Mouse (Mus musculus) forebrain, embryonic 14.5 days (tissue): ENCODE data around the gene Stox2. TPM values are rescaled to one million over a fixed set of nuclear protein-coding genes. Genes with fewer than 3 reads are reported as not detected.

Experiments used
- ATAC-seq: fragments of 200-750 bp; cut with Nextera tagmentation; 2 replicates; pipeline ENCODE4 v1.8.0; 2017; ENCODE audit warnings: mild to moderate bottlenecking, moderate library complexity
- DNase-seq: peaks from one replicate; pipeline ENCODE4 v3.0.0-alpha.2; 2015; ENCODE audit warnings: low spot score
- H3K27ac ChIP-seq: fragments of 300-500 bp; sonication (generic); 2 replicates; pipeline ENCODE4 v1.5.1; 2014; ENCODE audit warnings: low read depth, mild to moderate bottlenecking, control low read depth, low read length, moderate library complexity
- H3K27me3 ChIP-seq: fragments of 300-500 bp; sonication (generic); replicated peaks from 2 replicates; pipeline ENCODE4 v1.6.1; 2014; ENCODE audit warnings: low read length, control low read depth, mixed read lengths; ENCODE audit not compliant: control insufficient read depth, insufficient read depth
- H3K36me3 ChIP-seq: fragments of 300-500 bp; sonication (generic); 2 replicates; pipeline ENCODE4 v1.6.1; 2014; ENCODE audit warnings: low read length, control low read depth; ENCODE audit not compliant: control insufficient read depth, insufficient read depth
- H3K4me1 ChIP-seq: fragments of 300-500 bp; sonication (generic); 2 replicates; pipeline ENCODE4 v1.6.1; 2014; ENCODE audit warnings: antibody characterized with exemption, low read length, control low read depth; ENCODE audit not compliant: control insufficient read depth, insufficient read depth
- H3K4me2 ChIP-seq: fragments of 300-500 bp; sonication (generic); 2 replicates; pipeline ENCODE4 v1.6.1; 2014; ENCODE audit warnings: mild to moderate bottlenecking, control low read depth, low read length
- H3K4me3 ChIP-seq: fragments of 300-500 bp; sonication (generic); 2 replicates; pipeline ENCODE4 v1.5.1; 2014; ENCODE audit warnings: low read depth, low read length, control low read depth
- H3K9ac ChIP-seq: fragments of 300-500 bp; sonication (generic); 2 replicates; pipeline ENCODE4 v1.6.1; 2014; ENCODE audit warnings: mild to moderate bottlenecking, low read length, control low read depth, moderate library complexity
- H3K9me3 ChIP-seq: fragments of 300-500 bp; sonication (generic); replicated peaks from 2 replicates; pipeline ENCODE4 v1.6.1; 2016; ENCODE audit warnings: low read length, control low read depth, mixed read lengths; ENCODE audit not compliant: control insufficient read depth
- WGBS: fragments of 180-500 bp; shearing (Covaris S2); extraction: QIAGEN DNeasy Blood & Tissue Kit; methylation state at CpG from one replicate; pipeline ENCODE4 v1.1.7; 2014; 5-methylcytosine and 5-hydroxymethylcytosine counted together
- polyA plus RNA-seq: library from polyadenylated mRNA; unstranded; fragments of >200 nt; fragmentation: Nextera tagmentation; extraction: Ambion mirVana; gene quantifications from 2 replicates; pipeline ENCODE4 v1.2.1, GENCODE M21; 2014

The Stox2 gene
- polyA plus RNA-seq, 1 experiment from 2014 or later, result 33.3 TPM

DNA sequence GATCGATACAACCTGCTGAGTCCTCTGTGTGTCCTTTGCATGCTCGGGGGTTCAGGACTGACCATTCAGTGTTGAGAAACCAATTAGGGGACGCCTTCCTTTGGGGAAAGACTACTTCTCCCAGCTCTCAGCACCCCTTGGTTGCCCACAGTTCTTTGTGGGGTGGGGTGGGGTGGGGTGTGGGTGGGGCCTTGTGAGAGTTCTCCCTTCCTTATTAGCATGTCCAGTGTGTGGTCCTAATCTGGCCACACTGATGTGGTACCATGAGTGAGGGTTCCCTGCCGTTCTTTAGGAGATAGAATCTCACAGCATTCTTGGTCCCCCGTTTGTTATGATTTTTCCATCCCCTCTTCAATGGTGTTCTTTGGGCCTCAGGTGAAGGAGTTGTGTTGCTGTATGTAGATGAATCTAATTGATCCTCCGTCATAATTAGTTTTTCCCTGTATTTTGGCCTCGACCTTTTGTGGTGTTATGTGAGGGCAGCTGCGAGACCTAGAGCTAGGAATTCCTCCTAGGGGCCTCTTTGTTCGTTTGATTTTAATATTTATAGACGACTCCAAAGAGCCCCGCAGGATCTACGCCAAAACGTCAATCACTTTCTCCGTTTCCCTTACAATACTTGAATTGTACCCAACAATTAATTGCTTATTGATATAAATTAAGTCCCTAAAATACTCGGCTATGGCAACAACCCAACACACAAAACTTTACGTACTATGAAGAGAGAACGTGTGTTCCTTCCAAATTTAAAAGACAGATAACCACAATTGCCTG lies 182.9 kb downstream of the Stox2 start:
- ATAC-seq (peak; percentile 62), DNase-seq (peak; percentile 84)
- Histone ChIP-seq H3K36me3 (no peaks in the 10 kb centered on the region), H3K27ac (peak overlapping the region; percentile 52; the same call in 1 of the 2 replicates), H3K4me3 (no peak overlapping the region), H3K9ac (0 out of 2 replicates have a peak overlapping the region, but pooled peaks have one; percentile 6), H3K4me1 (peaks cover 61% of the 10 kb centered on the region), H3K4me2 (peak overlapping the region; percentile 33), H3K9me3 (no peaks in the 10 kb centered on the region), H3K27me3 (no peaks in the 10 kb centered on the region)
- 9% methylated on average over 17 of the region's 17 CpGs for WGBS

DNA sequence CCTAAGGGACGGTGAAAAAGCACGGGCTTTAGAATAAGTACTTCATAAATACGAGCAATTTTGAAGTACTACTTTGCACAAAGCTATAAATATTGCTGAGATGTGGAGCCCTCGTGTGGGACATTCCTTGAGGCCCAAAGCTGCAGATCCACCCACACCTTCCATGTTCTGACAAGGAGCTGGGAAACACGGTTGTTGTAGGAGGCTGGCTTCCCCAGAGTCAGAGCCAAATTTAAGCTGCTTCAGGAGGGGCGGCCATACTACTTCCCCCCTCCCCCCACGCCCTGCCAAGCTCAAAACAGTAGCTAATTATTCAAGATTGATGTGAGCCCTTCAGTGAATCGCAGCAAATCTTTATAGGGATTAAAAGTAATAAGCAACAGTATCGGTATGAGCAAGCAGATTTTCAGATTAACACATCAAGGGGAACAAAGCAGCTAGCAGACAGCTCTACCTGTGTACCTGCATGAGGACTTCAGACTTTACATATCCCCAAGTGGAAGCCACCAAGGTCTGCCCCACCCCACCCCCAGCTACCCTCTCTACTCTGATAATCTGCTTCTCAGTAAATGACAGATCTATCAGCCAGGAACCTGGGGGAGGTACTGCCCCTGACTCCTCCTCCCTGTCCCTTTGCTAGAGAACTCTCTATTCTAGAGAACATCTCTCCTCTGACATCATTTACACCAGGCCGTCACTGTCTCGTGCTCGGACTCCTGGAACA lies 185.2 kb downstream of the Stox2 start:
- no peaks in the 10 kb centered on the region for H3K36me3 ChIP-seq
- H3K9ac ChIP-seq, result no peak overlapping the region
- H3K4me2 ChIP-seq, result 0 out of 2 replicates have a peak overlapping the region, but pooled peaks have one; percentile 8
- H3K27me3 ChIP-seq, result no peaks in the 10 kb centered on the region
- DNase-seq, result no peak
- peak; percentile 11; the same call in 1 of the 2 replicates for ATAC-seq
- no peaks in the 10 kb centered on the region for H3K9me3 ChIP-seq
- peak overlapping the region; percentile 1; the same call in 1 of the 2 replicates for H3K27ac ChIP-seq
- 22% methylated on average over 12 of the region's 12 CpGs for WGBS
- H3K4me1 ChIP-seq, result peaks cover 52% of the 10 kb centered on the region
- no peak overlapping the region for H3K4me3 ChIP-seq

DNA sequence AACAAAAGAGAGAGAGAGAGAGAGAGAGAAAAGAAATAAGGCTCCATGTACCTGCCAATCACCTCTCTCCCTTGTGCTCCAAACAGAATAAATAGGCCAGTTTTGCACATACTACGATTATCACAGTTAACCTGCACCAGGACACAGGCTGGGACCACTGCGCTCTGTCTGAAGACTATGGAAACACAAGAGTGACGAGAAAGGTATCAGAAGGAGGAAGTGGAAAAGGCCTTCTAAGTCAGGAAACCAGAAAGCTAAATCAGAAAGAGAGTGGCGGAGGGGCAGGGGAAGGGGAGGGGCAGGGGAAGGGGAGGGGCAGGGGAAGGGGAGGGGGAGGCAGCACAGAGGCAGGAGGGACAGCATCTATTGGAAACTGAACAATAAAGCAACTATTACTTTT lies 195.3 kb downstream of the Stox2 start:
- Histone ChIP-seq H3K36me3 (no peaks in the 10 kb centered on the region), H3K4me2 (no peak overlapping the region), H3K9ac (no peak overlapping the region), H3K9me3 (no peaks in the 10 kb centered on the region), H3K27me3 (no peaks in the 10 kb centered on the region), H3K27ac (no peak overlapping the region), H3K4me1 (peaks cover 19% of the 10 kb centered on the region), H3K4me3 (no peak overlapping the region)
- ATAC-seq, result no peak
- WGBS, result 79% methylated on average over 3 of the region's 4 CpGs
- DNase-seq, result no peak

GRCm38 (mm10) chr8:47245116-47245515 lies 201.0 kb downstream of the Stox2 start:
- WGBS, result 29% methylated on average over 4 of the region's 4 CpGs
- H3K27ac ChIP-seq, result peak overlapping the region; percentile 86; the same call in 1 of the 2 replicates
- DNase-seq (peak; percentile 78), ATAC-seq (no peak)
- H3K4me3 ChIP-seq, result no peak overlapping the region
- H3K36me3 ChIP-seq, result no peaks in the 10 kb centered on the region
- no peak overlapping the region for H3K9ac ChIP-seq
- H3K9me3 ChIP-seq, result no peaks in the 10 kb centered on the region
- peaks cover 50% of the 10 kb centered on the region for H3K4me1 ChIP-seq
- no peaks in the 10 kb centered on the region for H3K27me3 ChIP-seq
- no peak overlapping the region for H3K4me2 ChIP-seq

DNA sequence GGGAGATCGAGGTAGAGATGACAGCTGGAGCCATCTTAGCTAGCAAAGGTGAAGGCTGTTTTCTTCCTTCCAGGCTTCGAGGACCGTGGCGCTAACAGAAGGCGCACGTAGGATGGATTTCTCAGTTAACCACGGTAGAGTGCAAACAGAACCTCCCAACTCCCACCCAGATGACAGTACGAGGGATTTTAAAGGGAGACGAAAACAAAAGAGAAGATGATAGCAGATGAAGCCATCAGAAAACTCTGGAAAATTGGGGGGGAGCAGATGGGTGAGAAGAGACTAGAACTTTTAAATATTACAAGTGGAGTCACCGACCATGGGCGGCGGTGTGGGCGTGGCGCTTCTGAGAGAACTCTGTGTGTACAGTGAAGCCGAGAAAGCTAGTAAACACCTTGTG lies 202.0 kb downstream of the Stox2 start:
- 65% methylated on average over 15 of the region's 15 CpGs for WGBS
- Histone ChIP-seq H3K9ac (peak overlapping the region; percentile 46), H3K36me3 (no peaks in the 10 kb centered on the region), H3K4me1 (peaks cover 55% of the 10 kb centered on the region), H3K4me3 (no peak overlapping the region), H3K27me3 (no peaks in the 10 kb centered on the region), H3K9me3 (no peaks in the 10 kb centered on the region), H3K27ac (peak overlapping the region; percentile 86), H3K4me2 (peak overlapping the region; percentile 58)
- DNase-seq (no peak), ATAC-seq (no peak)

GRCm38 (mm10) chr8:47243631-47244030 lies 202.5 kb downstream of the Stox2 start:
- H3K9me3 ChIP-seq, result no peaks in the 10 kb centered on the region
- WGBS, result 10% methylated on average over 12 of the region's 12 CpGs
- no peak for ATAC-seq

GRCm38 (mm10) chr8:47243016-47243630 lies 203.0 kb downstream of the Stox2 start:
- H3K4me2 ChIP-seq, result peak overlapping the region; percentile 58
- peak; percentile 76 for DNase-seq
- peaks cover 60% of the 10 kb centered on the region for H3K4me1 ChIP-seq

More at GRCm38 (mm10) chr8:47243631-47244030, 202.5 kb downstream of the Stox2 start:
- no peak for DNase-seq
- Histone ChIP-seq H3K4me2 (peak overlapping the region; percentile 58), H3K27me3 (no peaks in the 10 kb centered on the region), H3K9ac (peak overlapping the region; percentile 46), H3K4me1 (peaks cover 57% of the 10 kb centered on the region), H3K27ac (peak overlapping the region; percentile 86), H3K36me3 (no peaks in the 10 kb centered on the region), H3K4me3 (peak overlapping the region; percentile 25)

DNA sequence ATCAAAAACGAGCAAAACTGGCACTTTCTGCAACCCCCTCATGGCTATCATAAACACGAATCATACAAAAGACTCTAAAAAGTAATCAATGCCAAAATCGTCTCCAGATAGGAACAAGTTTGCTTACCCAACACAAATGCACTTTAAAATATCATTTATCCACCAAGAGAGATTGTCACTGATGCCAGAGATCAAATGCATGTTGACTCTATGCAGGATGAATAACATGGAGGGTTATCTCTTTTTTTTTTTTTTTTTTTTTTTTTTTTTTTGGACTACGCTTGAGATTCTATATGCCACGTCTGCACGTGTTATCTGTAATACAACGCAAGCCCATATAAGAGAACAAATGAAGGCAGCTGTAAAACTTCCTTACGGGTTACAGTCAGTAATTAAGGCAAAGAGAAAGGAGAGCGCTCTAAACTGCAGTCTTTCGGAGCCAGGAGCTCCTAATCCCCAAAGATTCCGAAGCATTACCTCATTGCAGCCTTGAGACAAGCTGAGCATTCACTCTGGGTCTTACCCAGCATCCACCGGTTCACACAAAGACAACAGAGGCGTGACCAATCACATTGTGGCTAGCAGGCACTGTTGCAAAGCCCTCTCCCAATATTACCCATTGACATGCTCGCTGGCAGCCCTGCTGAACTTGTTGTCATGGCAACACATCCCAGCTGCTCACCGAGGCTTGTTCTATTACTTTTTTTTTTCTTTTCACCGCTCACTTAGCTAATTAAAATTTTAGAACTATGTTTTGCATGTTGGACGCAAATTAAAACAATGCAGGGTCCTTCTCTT lies 203.8 kb downstream of the Stox2 start:
- H3K4me3 ChIP-seq, result peak overlapping the region; percentile 25
- H3K4me2 ChIP-seq, result peak overlapping the region; percentile 58
- DNase-seq (peak; percentile 99), ATAC-seq (peak; percentile 96)
- WGBS, result 2% methylated on average over 17 of the region's 17 CpGs
- H3K27me3 ChIP-seq, result no peaks in the 10 kb centered on the region
- H3K27ac ChIP-seq, result peak overlapping the region; percentile 86
- no peaks in the 10 kb centered on the region for H3K36me3 ChIP-seq
- H3K9me3 ChIP-seq, result no peaks in the 10 kb centered on the region
- H3K4me1 ChIP-seq, result peaks cover 60% of the 10 kb centered on the region
- peak overlapping the region; percentile 55 for H3K9ac ChIP-seq

More at GRCm38 (mm10) chr8:47243016-47243630, 203.0 kb downstream of the Stox2 start:
- Histone ChIP-seq H3K9ac (peak overlapping the region; percentile 46), H3K36me3 (no peaks in the 10 kb centered on the region), H3K27me3 (no peaks in the 10 kb centered on the region), H3K27ac (peak overlapping the region; percentile 86), H3K9me3 (no peaks in the 10 kb centered on the region), H3K4me3 (peak overlapping the region; percentile 25)
- WGBS, result 5% methylated on average over 8 of the region's 8 CpGs
- ATAC-seq, result peak; percentile 81
